Mouse (Mus musculus): Measurements from ENCODE around the gene Skp2. TPM values are rescaled to one million over a fixed set of nuclear protein-coding genes. Genes with fewer than 3 reads are reported as not detected.

The Skp2 gene
- polyA plus RNA-seq, 1 experiment from 2014 or later: 19.7 TPM

DNA sequence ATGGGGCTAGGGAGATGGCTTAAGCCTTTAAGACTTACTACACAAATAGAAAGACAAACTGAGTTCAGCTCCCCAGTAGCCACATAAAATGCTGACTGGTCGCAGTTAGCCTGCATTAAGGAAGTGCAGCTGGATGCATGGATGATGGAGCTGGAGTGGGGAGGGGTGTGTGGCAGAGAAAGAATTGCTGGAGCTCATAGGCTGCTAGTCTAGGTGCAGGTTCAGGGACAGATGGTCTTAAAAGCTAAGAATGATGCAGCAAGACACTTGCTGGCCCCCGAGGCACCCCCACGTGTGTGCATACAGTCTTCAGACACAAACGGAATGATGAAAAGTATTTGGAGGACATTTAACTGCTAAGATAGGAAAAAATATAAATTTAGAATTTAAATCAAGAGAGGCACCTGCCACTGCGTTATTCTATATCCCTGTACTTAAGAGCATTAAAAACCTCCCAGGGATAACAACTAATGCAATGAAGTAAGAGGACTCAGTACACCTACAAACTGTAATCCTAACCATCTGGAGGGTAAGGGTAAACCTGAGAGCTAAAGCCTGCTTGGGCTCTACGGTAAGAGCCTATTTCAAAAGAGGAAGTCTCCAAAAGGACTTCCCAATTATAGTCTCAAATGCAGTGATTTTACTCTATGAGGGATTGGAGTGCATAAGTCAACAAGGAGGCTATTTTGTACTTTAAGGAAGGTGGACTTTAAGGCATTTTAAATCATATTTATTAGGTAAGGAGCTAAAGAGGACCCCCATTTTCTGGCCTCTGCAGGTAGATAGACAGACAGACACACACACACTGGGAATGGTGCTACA is 44.5 kb downstream of the Skp2 start:
- Histone ChIP-seq H3K4me2 (no peak overlapping the region), H3K9ac (no peak overlapping the region), H3K36me3 (replicated peaks) (peaks cover 15% of the 10 kb centered on the region), H3K4me3 (no peak overlapping the region), H3K27me3 (replicated peaks) (no peaks in the 10 kb centered on the region), H3K9me3 (no peaks in the 10 kb centered on the region), H3K4me1 (no peaks in the 10 kb centered on the region), H3K27ac (no peak overlapping the region)
- 86% methylated on average over 6 of the region's 6 CpGs for WGBS
- ATAC-seq (replicated peaks): no peak

DNA sequence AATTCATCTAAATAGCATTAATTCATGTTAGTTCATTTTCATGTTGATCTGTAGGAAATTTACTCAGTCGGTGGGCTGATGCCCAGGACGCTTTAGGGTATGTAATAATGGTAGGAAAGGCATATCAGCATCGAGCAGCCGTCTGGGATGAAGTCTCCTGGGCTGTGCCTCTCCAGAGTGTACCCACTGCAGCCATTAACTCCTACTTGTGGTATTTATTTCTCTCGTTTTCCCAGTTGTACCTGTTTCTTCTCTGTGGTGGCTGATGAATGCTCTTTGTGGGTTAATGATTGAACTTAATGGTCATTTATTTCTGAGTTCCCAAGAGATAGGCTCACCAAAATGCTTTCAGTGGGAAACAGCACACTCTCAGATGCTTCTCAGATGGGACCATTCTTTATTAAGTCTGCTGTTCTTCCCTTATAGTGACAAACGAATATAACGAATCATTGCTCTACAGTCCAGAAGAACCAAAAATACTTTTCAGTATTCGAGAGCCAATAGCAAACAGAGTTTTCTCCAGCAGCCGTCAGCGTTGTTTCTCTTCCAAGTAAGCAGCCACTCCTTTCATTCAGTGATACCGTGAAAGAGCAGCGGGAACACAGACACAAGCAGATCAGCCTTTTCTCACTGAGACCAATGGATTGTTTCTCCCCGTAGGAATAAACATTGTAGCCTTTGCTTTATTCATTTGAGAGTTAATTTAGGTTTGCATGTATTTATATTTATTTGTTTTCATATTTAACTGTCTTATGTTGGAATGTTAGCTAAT is 48.7 kb downstream of the Skp2 start:
- no peak overlapping the region for H3K4me2 ChIP-seq
- peaks cover 4% of the 10 kb centered on the region for H3K36me3 ChIP-seq (replicated peaks)
- no peaks in the 10 kb centered on the region for H3K9me3 ChIP-seq
- no peak overlapping the region for H3K9ac ChIP-seq
- no peak for ATAC-seq (replicated peaks)
- WGBS: 84% methylated on average over 13 of the region's 13 CpGs
- H3K4me3 ChIP-seq: no peak overlapping the region
- no peaks in the 10 kb centered on the region for H3K27me3 ChIP-seq (replicated peaks)
- H3K4me1 ChIP-seq: no peaks in the 10 kb centered on the region
- H3K27ac ChIP-seq: no peak overlapping the region

- H3K4me2 ChIP-seq: no peak overlapping the region
- WGBS: 69% methylated on average over 10 of the region's 10 CpGs
- 0 out of 2 replicates have a peak overlapping the region, but pooled peaks have one; percentile 5 for H3K27ac ChIP-seq
- H3K36me3 ChIP-seq (replicated peaks): no peaks in the 10 kb centered on the region; the same call in 1 of the 2 replicates
- ATAC-seq (replicated peaks): peak; percentile 77
- H3K27me3 ChIP-seq (replicated peaks): no peaks in the 10 kb centered on the region
- no peaks in the 10 kb centered on the region for H3K9me3 ChIP-seq
- no peaks in the 10 kb centered on the region for H3K4me1 ChIP-seq
- no peak overlapping the region for H3K9ac ChIP-seq
- no peak overlapping the region for H3K4me3 ChIP-seq
Measured at GRCm38 (mm10) chr15:9100446-9101077, 54.7 kb downstream of the Skp2 start.

GRCm38 (mm10) chr15:9096865-9097264 is 58.4 kb downstream of the Skp2 start:
- Histone ChIP-seq H3K4me3 (no peak overlapping the region), H3K27ac (no peak overlapping the region), H3K9me3 (no peaks in the 10 kb centered on the region), H3K36me3 (replicated peaks) (0 out of 2 replicates have a peak, but pooled peaks cover 6% of the 10 kb centered on the region), H3K4me2 (no peak overlapping the region), H3K4me1 (peaks cover 4% of the 10 kb centered on the region; the same call in 1 of the 2 replicates), H3K27me3 (replicated peaks) (no peaks in the 10 kb centered on the region), H3K9ac (no peak overlapping the region)
- ATAC-seq (replicated peaks): no peak
- 88% methylated on average over 4 of the region's 4 CpGs for WGBS

DNA sequence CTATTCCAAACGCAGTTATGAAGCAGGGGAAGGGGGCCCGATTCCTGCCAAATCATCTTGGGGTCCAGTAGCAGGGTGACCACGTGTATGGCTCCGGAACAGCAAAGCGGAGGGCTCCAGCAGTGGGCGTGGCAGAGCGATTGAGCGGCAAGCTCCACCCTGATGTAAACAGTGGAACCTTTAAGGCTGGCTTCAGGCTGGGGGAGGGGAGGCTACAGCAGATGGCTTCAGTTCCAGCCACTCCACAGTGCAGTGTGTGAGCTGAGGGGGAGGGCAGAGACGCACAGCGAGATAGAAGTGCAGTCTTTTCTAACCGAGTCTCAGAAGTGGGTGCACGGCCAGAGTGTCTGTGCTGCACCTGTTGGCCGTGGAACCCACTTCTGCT is 60.9 kb downstream of the Skp2 start:
- Histone ChIP-seq H3K4me3 (no peak overlapping the region), H3K9ac (no peak overlapping the region), H3K27ac (no peak overlapping the region), H3K9me3 (no peaks in the 10 kb centered on the region), H3K36me3 (replicated peaks) (0 out of 2 replicates have a peak, but pooled peaks cover 6% of the 10 kb centered on the region), H3K4me1 (peaks cover 4% of the 10 kb centered on the region; the same call in 1 of the 2 replicates), H3K27me3 (replicated peaks) (no peaks in the 10 kb centered on the region), H3K4me2 (no peak overlapping the region)
- WGBS: 24% methylated on average over 13 of the region's 13 CpGs
- ATAC-seq (replicated peaks): peak; percentile 73

DNA sequence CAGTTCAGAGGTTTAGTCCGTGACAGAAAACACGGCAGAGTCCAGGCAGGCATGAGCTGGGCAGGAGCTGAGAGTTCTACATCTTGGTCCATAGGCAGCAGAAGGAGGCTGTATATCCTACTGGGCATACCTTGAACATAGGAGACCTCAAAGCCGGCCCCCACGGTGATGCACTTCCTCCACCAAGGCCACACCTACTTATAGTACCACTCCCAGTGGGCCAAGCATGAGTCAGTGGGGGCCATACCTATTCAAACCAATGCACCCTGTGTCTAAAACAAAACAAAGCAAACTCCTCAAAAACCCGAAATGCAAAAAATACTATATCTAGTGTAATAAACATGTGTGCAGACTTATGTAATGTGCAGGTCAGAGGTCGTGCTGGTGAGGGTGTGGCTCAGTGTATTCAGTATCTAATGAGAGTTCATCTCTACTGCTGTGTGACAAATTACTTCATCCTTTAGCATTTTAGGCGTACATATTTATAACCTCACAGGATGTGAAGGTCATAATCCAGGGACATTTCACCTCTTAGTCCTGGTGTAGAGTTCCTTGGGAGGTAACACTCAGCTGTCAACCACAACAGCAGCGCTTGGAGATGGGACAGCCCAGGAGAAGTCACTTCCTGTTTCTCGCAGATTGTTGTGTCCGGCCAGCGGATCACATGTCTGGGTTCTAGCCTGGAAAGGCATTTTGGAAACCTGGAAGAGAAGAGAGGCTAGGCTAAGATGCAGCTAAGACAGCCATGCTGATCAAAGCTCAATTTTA is 61.4 kb downstream of the Skp2 start:
- no peaks in the 10 kb centered on the region for H3K9me3 ChIP-seq
- ATAC-seq (replicated peaks): peak; percentile 49
- no peak overlapping the region for H3K4me2 ChIP-seq
- no peak overlapping the region for H3K9ac ChIP-seq
- H3K4me3 ChIP-seq: no peak overlapping the region
- H3K36me3 ChIP-seq (replicated peaks): 0 out of 2 replicates have a peak, but pooled peaks cover 6% of the 10 kb centered on the region
- 78% methylated on average over 11 of the region's 11 CpGs for WGBS
- peaks cover 4% of the 10 kb centered on the region; the same call in 1 of the 2 replicates for H3K4me1 ChIP-seq
- no peaks in the 10 kb centered on the region for H3K27me3 ChIP-seq (replicated peaks)
- H3K27ac ChIP-seq: no peak overlapping the region

- 95% methylated on average over 5 of the region's 5 CpGs for WGBS
- Histone ChIP-seq H3K4me1 (peaks cover 4% of the 10 kb centered on the region; the same call in 1 of the 2 replicates), H3K27me3 (replicated peaks) (no peaks in the 10 kb centered on the region), H3K4me2 (no peak overlapping the region), H3K9me3 (no peaks in the 10 kb centered on the region), H3K27ac (no peak overlapping the region), H3K9ac (no peak overlapping the region), H3K36me3 (replicated peaks) (0 out of 2 replicates have a peak, but pooled peaks cover 6% of the 10 kb centered on the region), H3K4me3 (no peak overlapping the region)
- no peak for ATAC-seq (replicated peaks)
Measured at GRCm38 (mm10) chr15:9090662-9091061, 64.6 kb downstream of the Skp2 start.

GRCm38 (mm10) chr15:9089136-9089720 is 66.0 kb downstream of the Skp2 start:
- H3K4me1 ChIP-seq: peaks cover under 1% of the 10 kb centered on the region; the same call in 1 of the 2 replicates
- no peak for ATAC-seq (replicated peaks)
- no peaks in the 10 kb centered on the region for H3K9me3 ChIP-seq
- H3K4me2 ChIP-seq: no peak overlapping the region
- no peak overlapping the region for H3K9ac ChIP-seq
- H3K27me3 ChIP-seq (replicated peaks): no peaks in the 10 kb centered on the region
- H3K27ac ChIP-seq: no peak overlapping the region
- H3K4me3 ChIP-seq: no peak overlapping the region
- 9% methylated on average over 2 of the region's 2 CpGs for WGBS
- 0 out of 2 replicates have a peak, but pooled peaks cover 6% of the 10 kb centered on the region for H3K36me3 ChIP-seq (replicated peaks)

DNA sequence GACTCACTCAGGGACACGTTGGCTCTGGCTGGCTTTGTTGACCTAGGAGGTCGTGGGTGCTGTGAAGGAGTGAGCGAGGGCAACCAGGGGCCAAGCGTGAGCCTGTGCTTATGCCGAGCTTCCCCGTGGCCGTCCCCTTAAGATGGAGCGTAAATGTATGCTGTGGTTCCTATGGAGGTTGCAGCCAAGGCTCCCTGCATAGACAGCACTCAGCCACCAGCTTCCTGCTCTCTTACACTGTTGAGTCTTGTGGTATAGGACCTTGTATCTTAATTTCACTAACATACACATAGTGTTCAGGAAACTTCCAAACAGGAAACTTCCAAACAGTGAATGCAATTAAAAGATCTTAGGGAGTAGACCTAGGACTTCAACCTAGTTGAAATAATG is 66.5 kb downstream of the Skp2 start:
- no peaks in the 10 kb centered on the region for H3K27me3 ChIP-seq (replicated peaks)
- no peak overlapping the region for H3K27ac ChIP-seq
- no peak overlapping the region for H3K4me2 ChIP-seq
- 72% methylated on average over 8 of the region's 8 CpGs for WGBS
- H3K9me3 ChIP-seq: no peaks in the 10 kb centered on the region
- no peak overlapping the region for H3K9ac ChIP-seq
- no peak overlapping the region for H3K4me3 ChIP-seq
- H3K4me1 ChIP-seq: no peaks in the 10 kb centered on the region
- ATAC-seq (replicated peaks): no peak
- H3K36me3 ChIP-seq (replicated peaks): 0 out of 2 replicates have a peak, but pooled peaks cover 5% of the 10 kb centered on the region

GRCm38 (mm10) chr15:9087895-9088682 is 67.1 kb downstream of the Skp2 start:
- Histone ChIP-seq H3K27ac (no peak overlapping the region), H3K36me3 (replicated peaks) (no peaks in the 10 kb centered on the region), H3K4me1 (no peaks in the 10 kb centered on the region), H3K27me3 (replicated peaks) (no peaks in the 10 kb centered on the region), H3K4me2 (no peak overlapping the region), H3K4me3 (no peak overlapping the region), H3K9me3 (no peaks in the 10 kb centered on the region), H3K9ac (no peak overlapping the region)
- 87% methylated on average over 17 of the region's 17 CpGs for WGBS
- peak; percentile 64; the same call in 1 of the 2 replicates for ATAC-seq (replicated peaks)

DNA sequence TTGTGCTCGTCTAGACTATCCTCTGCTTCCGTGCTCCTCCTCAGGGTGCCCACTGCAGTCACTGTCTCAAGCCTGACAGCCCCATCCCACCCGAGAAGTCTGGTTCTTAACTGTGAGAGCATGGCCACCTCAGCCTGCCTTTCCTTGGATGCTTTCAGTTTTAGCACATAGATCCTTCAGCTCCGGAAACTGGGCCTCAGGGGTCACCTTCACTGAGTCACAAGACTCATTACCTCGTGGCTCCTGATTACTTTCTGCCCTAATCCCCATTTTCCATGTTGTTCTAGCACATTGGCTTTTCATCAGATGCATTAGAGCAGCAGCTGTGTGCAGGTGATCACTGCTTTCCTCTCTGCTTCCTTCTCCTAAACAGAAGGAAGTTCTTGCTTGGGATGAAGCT is 67.8 kb downstream of the Skp2 start:
- Histone ChIP-seq H3K36me3 (replicated peaks) (no peaks in the 10 kb centered on the region), H3K27me3 (replicated peaks) (no peaks in the 10 kb centered on the region), H3K9ac (no peak overlapping the region), H3K9me3 (no peaks in the 10 kb centered on the region), H3K4me2 (no peak overlapping the region), H3K27ac (no peak overlapping the region), H3K4me3 (no peak overlapping the region), H3K4me1 (no peaks in the 10 kb centered on the region)
- 67% methylated on average over 5 of the region's 5 CpGs for WGBS
- no peak for ATAC-seq (replicated peaks)

All from midbrain, embryonic 15.5 days (tissue).